Mouse (Mus musculus) heart, adult 2 months (tissue): ENCODE data around the gene Gm38392.
A peak's percentile ranks its signal among the peaks of the same experiment; 100 is the strongest.

Experiments
- CTCF ChIP-seq: fragments of 200-600 bp; IDR thresholded peaks from 2 replicates; pipeline ENCODE4 v1.8.1; 2022; ENCODE audit warnings: antibody characterized with exemption, mild to moderate bottlenecking, moderate library complexity
- EP300 ChIP-seq: fragments of 200-500 bp; IDR thresholded peaks from 2 replicates; pipeline ENCODE4 v1.6.1; 2011; ENCODE audit warnings: low read depth, low read length, control low read depth; ENCODE audit not compliant: insufficient read depth
- POLR2A ChIP-seq: fragments of 200-500 bp; IDR thresholded peaks from 2 replicates; pipeline ENCODE4 v1.6.1; 2011; ENCODE audit warnings: mild to moderate bottlenecking, low read depth, low read length, control low read depth; ENCODE audit not compliant: insufficient read depth

DNA sequence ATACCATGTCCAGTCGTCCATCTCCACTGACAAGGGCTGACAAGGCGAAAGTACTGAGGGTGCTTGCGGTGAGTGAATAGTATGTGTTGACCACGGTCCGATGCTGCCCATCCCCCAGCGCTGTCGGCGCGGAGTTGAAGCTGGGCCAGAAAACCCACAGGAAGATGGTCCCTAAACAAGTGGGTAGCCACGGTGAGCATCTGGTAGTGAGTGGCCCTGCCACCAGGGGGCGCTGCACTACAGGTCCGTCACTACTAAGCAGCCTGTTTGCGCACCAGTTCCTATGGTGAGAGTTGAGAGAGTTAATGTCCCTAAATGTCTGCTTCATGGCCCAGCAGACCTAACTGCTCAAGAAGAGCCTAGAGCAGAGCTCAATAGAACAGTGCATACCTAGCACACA lies 41.2 kb downstream of the Gm38392 start:
- TF ChIP-seq POLR2A (no peak), EP300 (no peak), CTCF (peak; percentile 96)
